Mouse (Mus musculus) liver, embryonic 15.5 days (tissue): ENCODE data around the gene Prph2. TPM values are rescaled to one million over a fixed set of nuclear protein-coding genes. Genes with fewer than 3 reads are reported as not detected.

Source experiments
- ATAC-seq: fragments of 200-750 bp; cut with Nextera tagmentation; 2 replicates; pipeline ENCODE4 v1.8.0; 2017; ENCODE audit warnings: moderate number of reproducible peaks, mild to moderate bottlenecking, moderate library complexity; ENCODE audit not compliant: insufficient read depth
- H3K27ac ChIP-seq: fragments of 300-500 bp; sonication (generic); replicated peaks from 2 replicates; pipeline ENCODE4 v1.5.1; 2015; ENCODE audit warnings: mild to moderate bottlenecking, inconsistent platforms
- H3K27me3 ChIP-seq: fragments of 300-500 bp; sonication (generic); 2 replicates; pipeline ENCODE4 v1.6.1; 2015; ENCODE audit warnings: mild to moderate bottlenecking, inconsistent platforms
- H3K36me3 ChIP-seq: fragments of 300-500 bp; sonication (generic); replicated peaks from 2 replicates; pipeline ENCODE4 v1.6.1; 2015; ENCODE audit warnings: moderate library complexity, mild to moderate bottlenecking, inconsistent platforms
- H3K4me1 ChIP-seq: fragments of 300-500 bp; sonication (generic); replicated peaks from 2 replicates; pipeline ENCODE4 v1.6.1; 2015; ENCODE audit warnings: inconsistent platforms
- H3K4me2 ChIP-seq: fragments of 300-500 bp; sonication (generic); 2 replicates; pipeline ENCODE4 v1.6.1; 2015; ENCODE audit warnings: moderate library complexity, mild to moderate bottlenecking, inconsistent platforms
- H3K4me3 ChIP-seq: fragments of 300-500 bp; sonication (generic); replicated peaks from 2 replicates; pipeline ENCODE4 v1.5.1; 2015; ENCODE audit warnings: mild to moderate bottlenecking, inconsistent platforms
- H3K9ac ChIP-seq: fragments of 300-500 bp; sonication (generic); 2 replicates; pipeline ENCODE4 v1.6.1; 2015; ENCODE audit warnings: moderate library complexity, mild to moderate bottlenecking, inconsistent platforms
- H3K9me3 ChIP-seq: fragments of 300-500 bp; sonication (generic); replicated peaks from 2 replicates; pipeline ENCODE4 v1.6.1; 2016; ENCODE audit warnings: inconsistent platforms
- WGBS: fragments of 180-500 bp; shearing (Covaris S2); methylation state at CpG from one replicate; pipeline ENCODE4 v1.1.7; 2015; ENCODE audit warnings: mixed read lengths; ENCODE audit not compliant: insufficient replicate concordance; 5-methylcytosine and 5-hydroxymethylcytosine counted together
- polyA plus RNA-seq: library from polyadenylated mRNA; unstranded; fragments of >200 nt; fragmentation: Nextera tagmentation; extraction: Ambion mirVana; gene quantifications from 2 replicates; pipeline ENCODE4 v1.2.1, GENCODE M21; 2015

Prph2 gene
- not detected in 2 replicates for polyA plus RNA-seq

GRCm38 (mm10) chr17:46910186-46910585 lies at the start of gene Prph2:
TSS of gene Prph2 (plus strand) at chr17:46910459.
- ATAC-seq: no peak
- H3K36me3 ChIP-seq: no peaks in the 10 kb centered on the region
- H3K27me3 ChIP-seq: no peaks in the 10 kb centered on the region
- no peak within 1 kb of the TSS for H3K27ac ChIP-seq
- 70% methylated on average over 10 of the region's 10 CpGs for WGBS
- no peak within 1 kb of the TSS for H3K4me3 ChIP-seq
- no peaks in the 10 kb centered on the region for H3K4me1 ChIP-seq
- no peak within 1 kb of the TSS for H3K9ac ChIP-seq
- no peak within 1 kb of the TSS for H3K4me2 ChIP-seq
- no peaks in the 10 kb centered on the region for H3K9me3 ChIP-seq

GRCm38 (mm10) chr17:46864566-46865195 lies 45.6 kb upstream of the Prph2 start:
- H3K27ac ChIP-seq: no peak overlapping the region
- no peaks in the 10 kb centered on the region for H3K36me3 ChIP-seq
- H3K4me1 ChIP-seq: peaks cover 10% of the 10 kb centered on the region
- WGBS: 43% methylated on average over 7 of the region's 7 CpGs
- H3K4me3 ChIP-seq: no peak overlapping the region
- H3K9me3 ChIP-seq: no peaks in the 10 kb centered on the region
- peak; percentile 22; the same call in 1 of the 2 replicates for ATAC-seq
- no peaks in the 10 kb centered on the region for H3K27me3 ChIP-seq
- H3K4me2 ChIP-seq: no peak overlapping the region
- H3K9ac ChIP-seq: peak overlapping the region; percentile 8; the same call in 1 of the 2 replicates

- H3K27me3 ChIP-seq: no peaks in the 10 kb centered on the region
- H3K9ac ChIP-seq: no peak overlapping the region
- H3K27ac ChIP-seq: no peak overlapping the region
- no peaks in the 10 kb centered on the region for H3K9me3 ChIP-seq
- H3K4me3 ChIP-seq: no peak overlapping the region
- no peak for ATAC-seq
- no peak overlapping the region for H3K4me2 ChIP-seq
- H3K36me3 ChIP-seq: no peaks in the 10 kb centered on the region
- 75% methylated on average over 12 of the region's 12 CpGs for WGBS
- peaks cover 15% of the 10 kb centered on the region for H3K4me1 ChIP-seq
Observed at GRCm38 (mm10) chr17:46866836-46867235, 43.4 kb upstream of the Prph2 start.

GRCm38 (mm10) chr17:46870204-46870798 lies 40.0 kb upstream of the Prph2 start:
- Histone ChIP-seq H3K9me3 (no peaks in the 10 kb centered on the region), H3K4me1 (peaks cover 19% of the 10 kb centered on the region), H3K9ac (no peak overlapping the region), H3K4me2 (no peak overlapping the region), H3K27me3 (no peaks in the 10 kb centered on the region), H3K36me3 (no peaks in the 10 kb centered on the region), H3K4me3 (no peak overlapping the region), H3K27ac (no peak overlapping the region)
- WGBS: 61% methylated on average over 5 of the region's 5 CpGs
- no peak for ATAC-seq

- H3K36me3 ChIP-seq: no peaks in the 10 kb centered on the region
- 12% methylated on average over 1 of the region's 1 CpGs for WGBS
- H3K9me3 ChIP-seq: no peaks in the 10 kb centered on the region
- H3K4me1 ChIP-seq: peaks cover 19% of the 10 kb centered on the region
- H3K27ac ChIP-seq: no peak overlapping the region
- no peak overlapping the region for H3K9ac ChIP-seq
- no peak for ATAC-seq
- no peak overlapping the region for H3K4me2 ChIP-seq
- no peaks in the 10 kb centered on the region for H3K27me3 ChIP-seq
- H3K4me3 ChIP-seq: no peak overlapping the region
Observed at GRCm38 (mm10) chr17:46870913-46871312, 39.3 kb upstream of the Prph2 start.

GRCm38 (mm10) chr17:46872806-46873205 lies 37.5 kb upstream of the Prph2 start:
- ATAC-seq: peak; percentile 50; the same call in 1 of the 2 replicates
- H3K4me3 ChIP-seq: no peak overlapping the region
- H3K27ac ChIP-seq: peak overlapping the region; percentile 69
- no peaks in the 10 kb centered on the region for H3K9me3 ChIP-seq
- no peak overlapping the region for H3K9ac ChIP-seq
- H3K27me3 ChIP-seq: no peaks in the 10 kb centered on the region
- 67% methylated on average over 7 of the region's 7 CpGs for WGBS
- no peaks in the 10 kb centered on the region for H3K36me3 ChIP-seq
- peak overlapping the region; percentile 19 for H3K4me2 ChIP-seq
- peaks cover 28% of the 10 kb centered on the region for H3K4me1 ChIP-seq

- no peak overlapping the region for H3K4me2 ChIP-seq
- no peaks in the 10 kb centered on the region for H3K9me3 ChIP-seq
- ATAC-seq: no peak
- peak overlapping the region; percentile 69; the same call in 1 of the 2 replicates for H3K27ac ChIP-seq
- H3K4me3 ChIP-seq: no peak overlapping the region
- H3K36me3 ChIP-seq: no peaks in the 10 kb centered on the region
- WGBS: 46% methylated on average over 10 of the region's 10 CpGs
- no peak overlapping the region for H3K9ac ChIP-seq
- H3K27me3 ChIP-seq: no peaks in the 10 kb centered on the region
- H3K4me1 ChIP-seq: peaks cover 28% of the 10 kb centered on the region
Observed at GRCm38 (mm10) chr17:46874133-46874532, 36.1 kb upstream of the Prph2 start.

- no peak overlapping the region for H3K4me3 ChIP-seq
- no peaks in the 10 kb centered on the region for H3K9me3 ChIP-seq
- no peak overlapping the region for H3K4me2 ChIP-seq
- H3K27me3 ChIP-seq: no peaks in the 10 kb centered on the region
- no peak overlapping the region for H3K27ac ChIP-seq
- WGBS: 55% methylated on average over 3 of the region's 3 CpGs
- no peak for ATAC-seq
- H3K4me1 ChIP-seq: peaks cover 37% of the 10 kb centered on the region
- H3K36me3 ChIP-seq: no peaks in the 10 kb centered on the region
- H3K9ac ChIP-seq: no peak overlapping the region
Observed at GRCm38 (mm10) chr17:46875626-46876025, 34.6 kb upstream of the Prph2 start.

GRCm38 (mm10) chr17:46876371-46876950 lies 33.8 kb upstream of the Prph2 start:
- Histone ChIP-seq H3K9me3 (no peaks in the 10 kb centered on the region), H3K27ac (peak overlapping the region; percentile 29; the same call in 1 of the 2 replicates), H3K4me2 (no peak overlapping the region), H3K4me3 (no peak overlapping the region), H3K36me3 (no peaks in the 10 kb centered on the region), H3K4me1 (peaks cover 32% of the 10 kb centered on the region), H3K9ac (no peak overlapping the region), H3K27me3 (no peaks in the 10 kb centered on the region)
- WGBS: 66% methylated on average over 8 of the region's 8 CpGs
- peak; percentile 52; the same call in 1 of the 2 replicates for ATAC-seq

- 73% methylated on average over 5 of the region's 5 CpGs for WGBS
- no peak overlapping the region for H3K9ac ChIP-seq
- no peak overlapping the region for H3K4me2 ChIP-seq
- no peak overlapping the region for H3K4me3 ChIP-seq
- ATAC-seq: no peak
- H3K36me3 ChIP-seq: no peaks in the 10 kb centered on the region
- H3K27me3 ChIP-seq: no peaks in the 10 kb centered on the region
- H3K4me1 ChIP-seq: peaks cover 38% of the 10 kb centered on the region
- H3K27ac ChIP-seq: no peak overlapping the region
- H3K9me3 ChIP-seq: no peaks in the 10 kb centered on the region
Observed at GRCm38 (mm10) chr17:46877061-46877460, 33.2 kb upstream of the Prph2 start.

GRCm38 (mm10) chr17:46879841-46880311 lies 30.4 kb upstream of the Prph2 start:
- Histone ChIP-seq H3K4me2 (no peak overlapping the region), H3K27ac (0 out of 2 replicates have a peak overlapping the region, but pooled peaks have one; percentile 33), H3K27me3 (no peaks in the 10 kb centered on the region), H3K9ac (no peak overlapping the region), H3K4me3 (no peak overlapping the region), H3K9me3 (no peaks in the 10 kb centered on the region), H3K36me3 (no peaks in the 10 kb centered on the region), H3K4me1 (peaks cover 51% of the 10 kb centered on the region)
- WGBS: 46% methylated on average over 14 of the region's 14 CpGs
- ATAC-seq: no peak
